Mouse (Mus musculus): ENCODE measurements at regions not wholly inside any gene's neighbourhood (a gene's known extent, or its start where the extent isn't known, plus 50 kb on each side); places are given as distances from the start of the nearest gene placed in this dataset.
"Not testable (repeated sequence)": the region's sequence is repeated elsewhere in the genome, so short reads cannot be mapped to it uniquely, and the experiment has no call there.

GRCm38 (mm10) chr11:26708636-26709035, 114.8 kb upstream of the Vrk2 start:
- DNase-seq (ENCODE audit: low spot score in 2 of 2), result no peak

GRCm38 (mm10) chr11:26683850-26684249, 90.1 kb upstream of the Vrk2 start:
- no peak for DNase-seq (ENCODE audit: low spot score in 2 of 2)

- DNase-seq (ENCODE audit: low spot score in 2 of 2), result no peak
Measured at GRCm38 (mm10) chr11:26667251-26667650, 73.5 kb upstream of the Vrk2 start.

- no peak for DNase-seq (ENCODE audit: low spot score in 2 of 2)
Measured at GRCm38 (mm10) chr11:26660878-26661277, 67.1 kb upstream of the Vrk2 start.

GRCm38 (mm10) chr11:26649165-26649564, 55.4 kb upstream of the Vrk2 start:
- DNase-seq (ENCODE audit: low spot score in 2 of 2), result not testable (repeated sequence)
